Mouse (Mus musculus) limb, embryonic 11.5 days (tissue): ENCODE data around the gene Bst1. TPM values are rescaled to one million over a fixed set of nuclear protein-coding genes. Genes with fewer than 3 reads are reported as not detected.
A peak's percentile ranks its signal among the peaks of the same experiment; 100 is the strongest.

Experiments used
- ATAC-seq: fragments of 200-750 bp; cut with Nextera tagmentation; 2 replicates; pipeline ENCODE4 v1.8.0; 2017; ENCODE audit warnings: low read depth; ENCODE audit not compliant: insufficient number of reproducible peaks, low FRiP score, low TSS enrichment
- DNase-seq: peaks from one replicate; pipeline ENCODE4 v3.0.0-alpha.2; 2015; ENCODE audit warnings: low spot score
- H3K27ac ChIP-seq: fragments of 300-500 bp; sonication (generic); replicated peaks from 2 replicates; pipeline ENCODE4 v1.5.1; 2014; ENCODE audit warnings: low read depth, mild to moderate bottlenecking, low read length
- H3K27me3 ChIP-seq: fragments of 300-500 bp; sonication (generic); 2 replicates; pipeline ENCODE4 v1.6.1; 2014; ENCODE audit warnings: mild to moderate bottlenecking, low read length, mixed read lengths; ENCODE audit not compliant: control insufficient read depth, insufficient read depth
- H3K36me3 ChIP-seq: fragments of 300-500 bp; sonication (generic); 2 replicates; pipeline ENCODE4 v1.6.1; 2014; ENCODE audit warnings: mild to moderate bottlenecking, low read length, moderate library complexity, mixed read lengths; ENCODE audit not compliant: control insufficient read depth, insufficient read depth
- H3K4me1 ChIP-seq: fragments of 300-500 bp; sonication (generic); 2 replicates; pipeline ENCODE4 v1.6.1; 2014; ENCODE audit warnings: low read length, mixed read lengths; ENCODE audit not compliant: control insufficient read depth, insufficient read depth
- H3K4me2 ChIP-seq: fragments of 300-500 bp; sonication (generic); 2 replicates; pipeline ENCODE4 v1.6.1; 2014; ENCODE audit warnings: low read depth, mild to moderate bottlenecking, moderate library complexity; ENCODE audit not compliant: severe bottlenecking
- H3K4me3 ChIP-seq: fragments of 300-500 bp; sonication (generic); 2 replicates; pipeline ENCODE4 v1.5.1; 2014; ENCODE audit warnings: low read depth, low read length
- H3K9ac ChIP-seq: fragments of 300-500 bp; sonication (generic); 2 replicates; pipeline ENCODE4 v1.6.1; 2014; ENCODE audit warnings: mild to moderate bottlenecking, low read length
- H3K9me3 ChIP-seq: fragments of 300-500 bp; sonication (generic); 2 replicates; pipeline ENCODE4 v1.6.1; 2016; ENCODE audit warnings: low read length; ENCODE audit not compliant: control insufficient read depth
- WGBS: fragments of 180-500 bp; shearing (Covaris S2); extraction: QIAGEN DNeasy Blood & Tissue Kit; methylation state at CpG from one replicate; pipeline ENCODE4 v1.1.7; 2014; 5-methylcytosine and 5-hydroxymethylcytosine counted together
- polyA plus RNA-seq: library from polyadenylated mRNA; unstranded; fragments of >200 nt; fragmentation: Nextera tagmentation; extraction: Ambion mirVana; gene quantifications from 2 replicates; pipeline ENCODE4 v1.2.1, GENCODE M21; 2014

Bst1 gene
- polyA plus RNA-seq, 1 experiment from 2014 or later, result not detected

- ATAC-seq (no peak), DNase-seq (no peak)
- Histone ChIP-seq H3K27me3 (no peaks in the 10 kb centered on the region), H3K27ac (no peak overlapping the region), H3K4me2 (no peak overlapping the region), H3K4me1 (no peaks in the 10 kb centered on the region), H3K9me3 (no peaks in the 10 kb centered on the region), H3K36me3 (no peaks in the 10 kb centered on the region), H3K4me3 (no peak overlapping the region), H3K9ac (no peak overlapping the region)
- WGBS, result 82% methylated on average over 2 of the region's 2 CpGs
Measured at GRCm38 (mm10) chr5:43855769-43856168, 37.1 kb downstream of the Bst1 start.

GRCm38 (mm10) chr5:43859663-43860062 is 41.0 kb downstream of the Bst1 start:
- no peaks in the 10 kb centered on the region for H3K4me1 ChIP-seq
- no peaks in the 10 kb centered on the region for H3K36me3 ChIP-seq
- DNase-seq (no peak), ATAC-seq (no peak)
- no peak overlapping the region for H3K4me3 ChIP-seq
- no peaks in the 10 kb centered on the region for H3K9me3 ChIP-seq
- no peak overlapping the region for H3K9ac ChIP-seq
- H3K27ac ChIP-seq, result no peak overlapping the region
- H3K27me3 ChIP-seq, result no peaks in the 10 kb centered on the region
- no peak overlapping the region for H3K4me2 ChIP-seq
- WGBS, result 90% methylated on average over 8 of the region's 8 CpGs

GRCm38 (mm10) chr5:43860096-43860495 is 41.4 kb downstream of the Bst1 start:
- Histone ChIP-seq H3K4me1 (no peaks in the 10 kb centered on the region), H3K4me3 (no peak overlapping the region), H3K9me3 (no peaks in the 10 kb centered on the region), H3K9ac (no peak overlapping the region), H3K36me3 (no peaks in the 10 kb centered on the region), H3K27me3 (no peaks in the 10 kb centered on the region), H3K27ac (no peak overlapping the region), H3K4me2 (no peak overlapping the region)
- ATAC-seq (no peak), DNase-seq (no peak)
- 88% methylated on average over 5 of the region's 5 CpGs for WGBS

- Histone ChIP-seq H3K27me3 (no peaks in the 10 kb centered on the region), H3K4me2 (no peak overlapping the region), H3K9me3 (no peaks in the 10 kb centered on the region), H3K27ac (no peak overlapping the region), H3K4me3 (no peak overlapping the region), H3K9ac (no peak overlapping the region), H3K36me3 (no peaks in the 10 kb centered on the region), H3K4me1 (no peaks in the 10 kb centered on the region)
- ATAC-seq, result no peak
- 74% methylated on average over 5 of the region's 5 CpGs for WGBS
- DNase-seq, result no peak
Measured at GRCm38 (mm10) chr5:43860670-43861431, 42.2 kb downstream of the Bst1 start.

GRCm38 (mm10) chr5:43863642-43864041 is 45.0 kb downstream of the Bst1 start:
- no peak for DNase-seq
- H3K27me3 ChIP-seq, result no peaks in the 10 kb centered on the region

GRCm38 (mm10) chr5:43865316-43865715 is 46.6 kb downstream of the Bst1 start:
- H3K36me3 ChIP-seq, result no peaks in the 10 kb centered on the region
- no peaks in the 10 kb centered on the region for H3K27me3 ChIP-seq
- no peak overlapping the region for H3K4me3 ChIP-seq
- no peak overlapping the region for H3K9ac ChIP-seq
- H3K4me2 ChIP-seq, result no peak overlapping the region
- H3K4me1 ChIP-seq, result 0 out of 2 replicates have a peak, but pooled peaks cover 5% of the 10 kb centered on the region
- H3K9me3 ChIP-seq, result no peaks in the 10 kb centered on the region
- no peak overlapping the region for H3K27ac ChIP-seq
- no peak for ATAC-seq
- 83% methylated on average over 2 of the region's 2 CpGs for WGBS
- DNase-seq, result no peak

More at GRCm38 (mm10) chr5:43863642-43864041, 45.0 kb downstream of the Bst1 start:
- Histone ChIP-seq H3K4me3 (no peak overlapping the region), H3K9ac (no peak overlapping the region), H3K4me2 (no peak overlapping the region), H3K9me3 (no peaks in the 10 kb centered on the region), H3K27ac (no peak overlapping the region), H3K36me3 (no peaks in the 10 kb centered on the region), H3K4me1 (0 out of 2 replicates have a peak, but pooled peaks cover 2% of the 10 kb centered on the region)
- WGBS, result 72% methylated on average over 6 of the region's 6 CpGs
- no peak for ATAC-seq

GRCm38 (mm10) chr5:43868253-43868652 is 49.6 kb downstream of the Bst1 start, which contains the start of gene Cd38:
Gene Cd38 (plus strand): TSS chr5:43868553.
- H3K9ac ChIP-seq, result peak within 1 kb of the TSS; percentile 76
- H3K27ac ChIP-seq, result peak within 1 kb of the TSS; percentile 56
- no peaks in the 10 kb centered on the region for H3K27me3 ChIP-seq
- peak within 1 kb of the TSS; percentile 41 for H3K4me3 ChIP-seq
- ATAC-seq (0 out of 2 replicates have a peak, but pooled peaks have one; percentile 17), DNase-seq (no peak)
- H3K36me3 ChIP-seq, result no peaks in the 10 kb centered on the region
- H3K4me1 ChIP-seq, result 0 out of 2 replicates have a peak, but pooled peaks cover 5% of the 10 kb centered on the region
- peak within 1 kb of the TSS; percentile 79 for H3K4me2 ChIP-seq
- no peaks in the 10 kb centered on the region for H3K9me3 ChIP-seq

GRCm38 (mm10) chr5:43868711-43869600 is 50.3 kb downstream of the Bst1 start:
- Histone ChIP-seq H3K4me1 (0 out of 2 replicates have a peak, but pooled peaks cover 5% of the 10 kb centered on the region), H3K36me3 (no peaks in the 10 kb centered on the region), H3K27me3 (no peaks in the 10 kb centered on the region), H3K27ac (peak overlapping the region; percentile 56), H3K9me3 (no peaks in the 10 kb centered on the region), H3K4me2 (peak overlapping the region; percentile 79), H3K9ac (peak overlapping the region; percentile 76), H3K4me3 (peak overlapping the region; percentile 41)
- DNase-seq (peak; percentile 68), ATAC-seq (peak; percentile 48)
- WGBS, result 3% methylated on average over 28 of the region's 28 CpGs
